Mouse (Mus musculus): Measurements from ENCODE around the gene Nacad.

- TF ChIP-seq TAL1 (IDR thresholded peaks at IDR 0.05; ENCODE audit: low read length) (no peak), GATA1 (IDR thresholded peaks at IDR 0.05; ENCODE audit: low read length) (no peak)
These were observed 45.0 kb downstream of the Nacad start for GRCm38 (mm10) chr11:6560655-6561360.
